Mouse (Mus musculus): ENCODE measurements around the gene Mpc2. TPM values are rescaled to one million over a fixed set of nuclear protein-coding genes. Genes with fewer than 3 reads are reported as not detected.

Mpc2 gene
- polyA plus RNA-seq, 1 experiment: 77.7 TPM

DNA sequence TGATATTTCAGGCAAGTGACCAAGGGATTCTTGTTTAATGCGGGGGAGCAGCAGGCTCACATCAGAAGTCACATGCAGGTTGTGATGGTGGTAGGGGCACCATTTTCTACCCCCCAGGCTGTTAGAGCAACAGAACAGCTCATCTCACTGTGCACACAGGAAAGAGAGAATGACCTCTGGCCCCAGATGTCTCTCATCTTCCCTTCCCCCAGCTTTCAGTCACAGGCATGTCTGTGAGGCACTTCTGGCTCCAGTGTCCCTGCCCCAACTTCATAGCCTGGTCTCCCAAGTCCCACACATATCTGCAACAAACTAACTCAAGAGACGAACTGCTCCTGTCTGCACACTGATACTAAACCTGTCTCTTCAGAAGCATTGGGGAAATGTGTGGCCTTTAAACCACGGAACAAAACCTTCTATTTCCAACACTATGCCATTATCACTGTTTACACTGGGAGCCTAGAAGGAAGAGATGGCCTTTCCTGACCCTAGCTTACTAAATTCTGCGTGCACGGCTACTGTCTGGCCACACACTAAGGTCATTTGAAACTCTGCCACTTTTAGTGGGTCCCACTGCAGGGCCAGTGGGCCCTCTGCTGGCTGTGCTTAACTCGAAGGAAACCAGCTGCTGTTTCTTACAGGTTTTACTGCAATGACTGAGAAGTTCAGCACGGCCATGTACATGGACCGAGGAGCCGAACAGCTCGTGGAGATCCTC is 43.0 kb downstream of the Mpc2 start:
- Histone ChIP-seq H3K36me3 (ENCODE audit: control insufficient read depth, insufficient read depth, low read length) (no peaks in the 10 kb centered on the region), H3K27ac (ENCODE audit: insufficient read depth, low read depth, low read length) (no peak overlapping the region), H3K4me3 (ENCODE audit: low read depth, low read length) (no peak overlapping the region), H3K4me1 (ENCODE audit: control insufficient read depth, insufficient read depth, insufficient read length, low read length) (no peaks in the 10 kb centered on the region), H3K27me3 (ENCODE audit: control insufficient read depth, insufficient read depth, low read length) (no peaks in the 10 kb centered on the region)
- peak; percentile 49; the same call in 1 of the 2 replicates for TF ChIP-seq CTCF (IDR thresholded peaks at IDR 0.05; ENCODE audit: extremely low read depth, insufficient read length, insufficient replicate concordance, low read depth, low read length)
- TF ChIP-seq POLR2A (IDR thresholded peaks at IDR 0.05; ENCODE audit: low read depth, low read length): no peak
- 40% methylated on average over 10 of the region's 10 CpGs for WGBS

GRCm38 (mm10) chr1:165506303-165506702 is 45.9 kb downstream of the Mpc2 start:
- 85% methylated on average over 6 of the region's 6 CpGs for WGBS
- TF ChIP-seq POLR2A (IDR thresholded peaks at IDR 0.05; ENCODE audit: low read depth, low read length) (no peak), CTCF (IDR thresholded peaks at IDR 0.05; ENCODE audit: extremely low read depth, insufficient read length, insufficient replicate concordance, low read depth, low read length) (no peak)
- Histone ChIP-seq H3K4me1 (ENCODE audit: control insufficient read depth, insufficient read depth, insufficient read length, low read length) (no peaks in the 10 kb centered on the region), H3K36me3 (ENCODE audit: control insufficient read depth, insufficient read depth, low read length) (no peaks in the 10 kb centered on the region), H3K4me3 (ENCODE audit: low read depth, low read length) (no peak overlapping the region), H3K27me3 (ENCODE audit: control insufficient read depth, insufficient read depth, low read length) (no peaks in the 10 kb centered on the region), H3K27ac (ENCODE audit: insufficient read depth, low read depth, low read length) (no peak overlapping the region)

DNA sequence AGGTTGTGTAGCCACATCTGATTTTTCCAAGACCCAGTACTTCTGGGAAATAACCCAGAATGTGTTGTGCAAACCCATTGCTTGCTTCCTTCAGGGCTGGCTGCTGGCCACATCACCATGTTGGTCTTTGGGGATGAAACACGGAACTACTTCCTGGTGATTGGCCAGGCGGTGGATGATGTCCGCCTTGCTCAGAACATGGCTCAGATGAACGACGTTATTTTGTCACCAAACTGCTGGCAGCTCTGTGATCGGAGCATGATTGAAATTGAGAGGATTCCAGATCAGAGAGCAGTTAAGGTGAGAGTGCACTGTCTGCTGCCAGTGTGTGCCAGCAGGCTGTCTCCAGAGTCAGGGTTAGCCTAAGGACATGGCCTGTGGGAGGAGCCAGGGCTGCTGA is 49.7 kb downstream of the Mpc2 start:
- Histone ChIP-seq H3K4me1 (ENCODE audit: control insufficient read depth, insufficient read depth, insufficient read length, low read length) (no peaks in the 10 kb centered on the region), H3K27ac (ENCODE audit: insufficient read depth, low read depth, low read length) (no peak overlapping the region), H3K36me3 (ENCODE audit: control insufficient read depth, insufficient read depth, low read length) (no peaks in the 10 kb centered on the region), H3K27me3 (ENCODE audit: control insufficient read depth, insufficient read depth, low read length) (no peaks in the 10 kb centered on the region), H3K4me3 (ENCODE audit: low read depth, low read length) (no peak overlapping the region)
- TF ChIP-seq POLR2A (IDR thresholded peaks at IDR 0.05; ENCODE audit: low read depth, low read length) (no peak), CTCF (IDR thresholded peaks at IDR 0.05; ENCODE audit: extremely low read depth, insufficient read length, insufficient replicate concordance, low read depth, low read length) (no peak)
- 82% methylated on average over 6 of the region's 6 CpGs for WGBS

GRCm38 (mm10) chr1:165520716-165521115 is 60.3 kb downstream of the Mpc2 start:
- H3K4me3 ChIP-seq (ENCODE audit: low read depth, low read length): no peak overlapping the region
- no peaks in the 10 kb centered on the region for H3K4me1 ChIP-seq (ENCODE audit: control insufficient read depth, insufficient read depth, insufficient read length, low read length)
- H3K27ac ChIP-seq (ENCODE audit: insufficient read depth, low read depth, low read length): no peak overlapping the region
- no peaks in the 10 kb centered on the region for H3K27me3 ChIP-seq (ENCODE audit: control insufficient read depth, insufficient read depth, low read length)
- TF ChIP-seq CTCF (IDR thresholded peaks at IDR 0.05; ENCODE audit: extremely low read depth, insufficient read length, insufficient replicate concordance, low read depth, low read length): no peak
- TF ChIP-seq POLR2A (IDR thresholded peaks at IDR 0.05; ENCODE audit: low read depth, low read length): no peak
- H3K36me3 ChIP-seq (ENCODE audit: control insufficient read depth, insufficient read depth, low read length): no peaks in the 10 kb centered on the region
- 88% methylated on average over 7 of the region's 7 CpGs for WGBS

Other genes with a start within 250 kb of the Mpc2 start
- gene Tiprl, start 223.6 kb upstream of the Mpc2 start, polyA plus RNA-seq (2012; rRNA removed): 11.3 and 19.2 TPM in 2 replicates
- 1.7 and 2.4 TPM in 2 replicates for gene Gpr161, start 164.8 kb upstream of the Mpc2 start, polyA plus RNA-seq (2012; rRNA removed)
- 3.2 and 7.4 TPM in 2 replicates for gene Dcaf6, start 162 bp upstream of the Mpc2 start, polyA plus RNA-seq (2012; rRNA removed)
- not detected in 2 replicates for gene Adcy10, start 24.5 kb downstream of the Mpc2 start, polyA plus RNA-seq (2012; rRNA removed)
- 15.4 and 24.8 TPM in 2 replicates for gene Mpzl1, start 173.9 kb downstream of the Mpc2 start, polyA plus RNA-seq (2012; rRNA removed)
- gene Rcsd1, start 249.1 kb downstream of the Mpc2 start, polyA plus RNA-seq (2012; rRNA removed): 4.7 and 9.2 TPM in 2 replicates